Mouse (Mus musculus) ovary, postnatal 36 days (tissue): ENCODE results near the gene Pdgfra.
A peak's percentile ranks its signal among the peaks of the same experiment; 100 is the strongest.

ENCODE experiments used
- DNase-seq: peaks from one replicate; pipeline ENCODE4 v3.0.0; 2022; ENCODE audit warnings: low spot score, mixed read lengths

Gene Pdgfra

GRCm38 (mm10) chr5:75152021-75152425 is at the start of gene Pdgfra:
TSS of gene Pdgfra (plus strand) at chr5:75152292.
- no peak for DNase-seq

DNA sequence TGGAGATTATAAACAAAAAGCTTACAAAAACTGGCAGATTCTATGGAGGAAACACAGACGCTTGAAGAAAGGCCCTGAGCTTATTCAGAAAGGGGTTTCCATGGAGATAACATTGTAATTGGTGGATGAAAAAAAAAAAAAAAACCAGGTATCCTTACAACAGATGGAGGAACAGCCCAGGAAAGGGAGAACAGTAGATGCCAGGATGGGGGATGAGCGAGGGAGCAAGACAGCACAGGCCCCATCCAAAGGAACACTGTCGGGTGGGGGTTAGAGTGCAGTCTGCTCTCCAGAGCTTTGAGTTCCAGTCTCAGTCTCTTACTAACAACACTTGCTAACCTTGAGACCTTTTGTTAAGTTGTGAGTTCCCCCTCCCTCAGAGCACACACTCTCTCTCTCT is 45.6 kb upstream of the Pdgfra start:
- no peak for DNase-seq

DNA sequence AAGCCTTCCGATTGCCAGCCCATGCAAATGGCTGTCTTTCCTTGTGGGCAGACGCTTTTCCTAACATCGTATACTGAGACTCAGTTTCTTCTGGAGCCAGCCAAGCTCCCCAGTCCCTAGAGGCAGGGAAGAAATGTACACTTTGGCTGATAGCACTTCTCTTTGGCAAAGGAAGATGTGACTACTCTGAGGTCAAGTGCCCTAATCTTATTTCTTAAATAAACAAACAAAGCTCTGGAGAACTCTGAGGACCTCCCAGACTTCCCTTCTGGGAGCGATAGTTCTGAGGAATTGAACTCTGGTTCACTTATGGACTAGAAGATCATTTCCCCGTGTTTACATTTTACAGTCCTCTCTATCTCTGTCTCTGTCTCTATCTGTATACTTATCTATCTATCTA is 42.7 kb upstream of the Pdgfra start:
- DNase-seq, result no peak

- DNase-seq, result no peak
Measured at GRCm38 (mm10) chr5:75111781-75112180, 40.3 kb upstream of the Pdgfra start.

DNA sequence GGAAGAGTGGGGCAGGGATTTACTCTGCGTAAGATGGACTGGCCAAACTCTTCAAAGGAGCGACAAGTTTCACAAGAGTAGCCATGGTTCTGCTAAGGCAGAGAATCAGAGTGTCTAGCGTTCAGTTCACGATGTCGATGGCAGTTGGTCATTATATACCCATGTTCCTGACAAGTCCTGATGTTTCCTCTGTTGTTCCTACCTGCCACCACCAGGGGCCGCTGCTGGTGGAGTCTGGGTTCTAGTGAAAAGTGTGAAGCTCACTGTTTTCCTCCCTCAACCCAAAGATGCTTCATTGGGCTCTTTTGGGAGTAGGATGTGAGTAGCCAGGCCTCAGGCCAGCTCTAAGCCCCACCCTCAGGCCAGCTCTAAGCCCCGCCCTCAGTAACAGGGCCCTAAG is 33.3 kb upstream of the Pdgfra start:
- DNase-seq, result no peak

- peak; percentile 9 for DNase-seq
Measured at GRCm38 (mm10) chr5:75121646-75122045, 30.4 kb upstream of the Pdgfra start.

DNA sequence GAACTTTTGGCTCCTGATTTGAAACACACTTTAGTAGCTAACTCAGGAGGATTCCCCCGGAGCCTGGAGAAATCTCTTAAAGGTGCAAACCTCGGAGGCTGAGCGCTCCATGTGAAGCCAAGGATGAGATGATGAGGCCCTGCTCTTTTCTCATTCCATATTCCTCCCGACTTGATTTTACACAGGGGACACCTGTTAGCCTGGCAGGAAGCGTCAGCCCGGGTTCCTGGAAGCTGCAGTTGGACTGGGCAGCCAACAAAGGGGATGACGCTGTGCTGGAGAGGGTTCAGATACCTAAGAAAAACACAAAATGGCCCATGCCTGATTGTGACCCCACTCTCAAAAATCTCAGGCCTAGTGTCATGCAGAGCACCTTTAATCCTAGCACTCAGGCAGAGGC is 17.4 kb upstream of the Pdgfra start:
- no peak for DNase-seq

- DNase-seq, result peak; percentile 32
Measured at GRCm38 (mm10) chr5:75143092-75143491, 9.0 kb upstream of the Pdgfra start.

DNA sequence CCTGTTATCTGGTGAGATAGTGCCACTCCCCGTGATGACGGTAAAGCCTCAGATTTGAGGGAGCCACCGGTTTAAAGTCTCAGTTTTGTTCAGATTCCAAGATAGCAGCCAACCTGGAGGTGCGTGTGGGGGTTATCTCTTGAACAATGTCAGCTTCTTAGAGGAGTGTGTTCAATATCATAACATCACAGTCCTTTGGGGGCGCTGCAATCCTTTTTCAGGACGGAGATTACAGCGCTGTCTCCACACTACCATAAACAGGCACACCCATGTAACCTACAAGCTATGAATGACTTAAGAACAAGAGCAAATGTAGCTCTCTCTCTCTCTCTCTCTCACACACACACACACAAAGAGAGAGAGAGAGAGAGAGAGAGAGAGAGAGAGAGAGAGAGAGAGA is 8.3 kb upstream of the Pdgfra start:
- no peak for DNase-seq

- DNase-seq, result no peak
Measured at GRCm38 (mm10) chr5:75145341-75145740, 6.8 kb upstream of the Pdgfra start.

- DNase-seq, result no peak
Measured at GRCm38 (mm10) chr5:75146469-75146868, 5.6 kb upstream of the Pdgfra start.

DNA sequence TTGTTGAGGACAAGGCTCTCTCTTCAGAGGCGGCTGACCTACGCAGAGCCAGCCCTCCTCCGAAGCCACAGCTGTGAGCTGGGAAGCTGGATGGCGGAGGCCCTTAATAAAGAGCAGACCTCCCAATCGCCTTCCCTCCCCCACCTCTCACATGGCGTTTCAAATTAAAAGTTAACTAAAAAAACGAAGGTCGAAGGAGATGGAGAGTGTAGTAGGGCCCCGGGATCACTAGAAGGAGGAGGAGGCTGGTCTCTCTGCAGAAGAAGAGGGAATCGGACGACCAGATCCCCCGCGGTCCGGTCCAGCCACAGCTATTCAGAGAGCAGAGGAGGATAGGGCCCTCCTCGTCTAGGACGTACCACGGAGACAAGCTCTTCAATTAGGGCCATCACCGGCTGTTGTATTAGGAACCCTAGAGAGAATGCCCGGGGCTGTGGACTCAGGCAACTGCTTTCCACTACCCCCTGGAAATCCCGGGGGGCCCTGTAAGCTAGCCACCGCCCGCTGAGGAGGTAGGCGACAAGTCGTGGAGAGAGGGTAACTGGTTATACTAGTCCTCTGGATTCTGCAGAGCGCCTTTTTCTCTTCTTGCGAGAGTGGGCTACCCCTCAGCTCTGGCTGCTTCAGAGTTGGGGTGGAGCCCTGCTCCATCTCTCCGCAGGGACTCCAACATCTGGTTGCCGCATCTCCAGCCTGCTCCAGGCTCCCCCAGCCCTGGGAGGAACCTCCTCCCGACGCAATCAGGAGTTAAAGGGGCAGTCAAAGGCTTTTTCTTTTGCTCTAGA is 3.6 kb upstream of the Pdgfra start:
- peak; percentile 21 for DNase-seq

DNA sequence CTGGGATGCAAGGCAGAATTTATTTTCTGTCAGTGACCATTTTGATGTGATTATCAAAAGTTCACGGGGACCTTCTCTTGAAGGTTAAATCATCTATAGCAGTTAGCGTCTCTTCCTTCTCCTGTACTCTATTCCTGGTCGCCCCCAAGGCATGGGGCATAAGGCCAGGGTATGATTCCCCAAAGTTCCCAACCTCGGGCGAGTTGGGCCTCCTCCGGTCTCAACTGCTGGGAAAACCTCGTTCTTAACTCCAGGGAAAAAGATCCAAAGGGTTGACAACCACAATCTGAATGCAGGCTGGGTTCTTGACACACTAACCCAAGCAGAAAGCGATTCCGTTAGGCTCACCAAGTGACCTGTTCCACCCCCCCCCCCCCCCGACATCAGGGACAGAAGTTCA is 2.7 kb upstream of the Pdgfra start:
- DNase-seq, result no peak

DNA sequence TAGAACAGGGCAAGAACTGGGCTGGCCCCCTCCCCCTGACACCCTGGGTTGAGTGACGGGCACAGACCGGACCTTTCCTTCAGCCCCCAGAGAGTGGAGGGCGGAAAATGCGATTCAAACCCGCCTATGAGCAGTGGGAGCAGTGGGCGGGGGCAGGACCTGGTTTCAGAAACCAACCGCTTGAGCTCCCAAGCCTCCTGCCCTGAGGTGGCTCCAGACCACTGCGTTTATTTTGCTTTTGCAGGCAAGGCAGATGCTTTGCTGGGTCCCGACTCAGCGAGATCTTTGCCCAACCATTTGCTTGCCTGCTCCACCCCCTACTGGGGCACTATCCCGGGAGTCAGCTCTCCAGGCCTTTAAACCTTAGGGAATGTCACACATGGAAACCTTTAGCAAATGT is 2.2 kb upstream of the Pdgfra start:
- DNase-seq, result peak; percentile 18

DNA sequence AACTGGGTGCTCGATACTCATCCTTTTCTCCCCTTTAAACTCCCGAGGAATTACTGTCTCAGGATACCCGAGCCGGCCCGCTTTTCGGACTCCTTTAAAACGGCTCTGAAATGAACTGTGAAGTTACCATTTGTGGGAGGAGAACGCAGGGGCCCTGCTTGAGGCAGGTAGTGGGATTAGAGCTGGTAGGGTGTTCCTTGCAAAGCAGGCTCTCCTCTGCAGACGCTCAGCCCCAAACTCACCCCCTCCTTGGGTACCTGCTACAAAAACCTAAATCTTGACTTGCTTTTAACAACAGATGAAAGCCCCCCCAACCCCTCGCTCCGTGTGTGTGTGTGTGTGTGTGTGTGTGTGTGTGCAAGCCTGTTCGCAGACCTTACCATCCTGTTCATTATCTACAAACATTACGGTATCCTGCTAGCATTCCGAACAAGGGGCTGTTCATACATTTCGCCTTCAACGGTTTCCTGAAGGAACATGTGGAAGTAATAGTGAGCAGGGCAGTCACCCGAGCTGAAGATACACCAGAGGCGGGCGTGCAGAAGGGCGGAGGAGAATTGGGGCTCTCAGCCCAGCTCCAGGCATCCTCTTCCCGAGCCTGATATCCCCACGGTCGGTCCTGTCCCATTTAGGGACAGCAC is 1.6 kb upstream of the Pdgfra start:
- no peak for DNase-seq

DNA sequence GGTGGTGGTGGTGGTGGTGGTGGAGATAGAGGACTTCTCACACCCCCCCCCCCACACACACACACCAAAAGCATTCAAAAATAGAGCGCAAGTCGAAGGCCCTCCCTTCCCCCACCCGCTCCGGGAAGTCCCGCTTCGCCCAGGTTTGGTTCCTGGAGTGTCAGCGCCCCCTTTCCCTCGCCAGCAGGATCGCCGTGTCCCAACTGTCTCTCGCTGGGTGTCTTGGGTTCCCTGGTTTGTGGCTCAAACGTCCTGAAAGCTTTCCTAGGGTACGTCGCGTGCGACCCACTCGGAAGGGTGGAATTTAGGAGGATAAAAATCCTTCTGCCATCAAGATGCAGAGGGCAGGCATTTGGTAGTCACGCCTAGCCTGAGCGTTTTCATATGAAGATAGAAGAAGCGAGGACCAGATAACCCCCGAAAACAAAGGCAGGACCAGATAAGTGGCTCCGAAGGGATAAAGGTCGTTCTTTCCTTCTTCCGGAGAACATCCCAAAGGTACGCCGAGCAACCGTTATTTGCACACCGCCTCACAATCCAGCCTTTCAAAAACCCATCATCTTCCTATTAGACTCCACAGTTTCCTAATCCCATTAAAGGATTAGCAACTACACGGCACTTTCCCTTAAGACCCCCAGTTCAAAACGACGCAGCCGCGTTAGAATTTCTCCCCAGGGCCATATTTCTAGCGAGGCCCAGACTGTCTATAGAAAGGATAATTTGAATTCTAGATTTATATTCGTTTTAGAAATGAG is 769 bp upstream of the Pdgfra start:
- peak; percentile 75 for DNase-seq

DNA sequence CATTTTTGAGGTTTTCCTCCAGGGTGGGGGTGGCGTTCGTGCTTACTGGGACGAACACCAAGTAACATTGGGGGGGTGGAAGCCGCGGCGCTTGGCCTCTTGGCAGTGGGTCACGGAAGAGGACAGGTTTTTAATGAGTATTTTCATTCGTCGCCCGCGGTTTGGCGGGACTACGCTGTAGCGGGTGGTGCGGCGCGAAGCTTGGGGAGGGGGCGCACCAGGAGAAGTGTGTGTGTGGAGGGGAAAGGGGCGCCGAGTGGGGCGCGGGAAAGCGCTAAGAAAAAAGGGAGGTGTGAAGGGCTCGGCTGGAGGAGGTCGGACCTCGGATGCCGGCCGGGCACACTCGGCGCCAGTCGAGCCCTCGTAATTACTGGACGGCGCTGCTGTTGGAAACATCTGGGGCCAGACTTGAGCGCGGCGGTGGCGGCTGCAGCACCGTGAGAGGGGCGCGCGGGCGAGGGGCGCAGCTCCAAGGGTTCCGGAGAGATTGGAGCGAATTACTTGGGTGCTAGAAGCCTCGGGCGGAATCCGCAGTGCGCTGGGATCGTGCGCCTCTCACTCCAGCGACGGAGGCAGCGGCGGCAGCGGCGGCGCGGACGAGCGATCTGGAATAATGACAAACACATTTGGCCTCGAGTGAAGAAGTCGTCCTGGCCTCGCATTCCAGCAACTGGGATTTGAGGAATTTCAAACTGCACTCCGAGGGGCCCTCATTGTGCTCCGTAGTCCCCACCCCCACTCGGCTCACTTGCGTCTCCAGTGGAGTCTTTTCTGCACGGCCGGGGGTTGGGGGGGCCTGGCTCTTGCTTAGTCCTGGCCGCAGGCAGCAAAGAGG is 916 bp downstream of the Pdgfra start:
- peak; percentile 39 for DNase-seq

GRCm38 (mm10) chr5:75153626-75153960 is 1.5 kb downstream of the Pdgfra start:
- no peak for DNase-seq

GRCm38 (mm10) chr5:75153961-75154620 is 2.0 kb downstream of the Pdgfra start:
- peak; percentile 49 for DNase-seq

DNA sequence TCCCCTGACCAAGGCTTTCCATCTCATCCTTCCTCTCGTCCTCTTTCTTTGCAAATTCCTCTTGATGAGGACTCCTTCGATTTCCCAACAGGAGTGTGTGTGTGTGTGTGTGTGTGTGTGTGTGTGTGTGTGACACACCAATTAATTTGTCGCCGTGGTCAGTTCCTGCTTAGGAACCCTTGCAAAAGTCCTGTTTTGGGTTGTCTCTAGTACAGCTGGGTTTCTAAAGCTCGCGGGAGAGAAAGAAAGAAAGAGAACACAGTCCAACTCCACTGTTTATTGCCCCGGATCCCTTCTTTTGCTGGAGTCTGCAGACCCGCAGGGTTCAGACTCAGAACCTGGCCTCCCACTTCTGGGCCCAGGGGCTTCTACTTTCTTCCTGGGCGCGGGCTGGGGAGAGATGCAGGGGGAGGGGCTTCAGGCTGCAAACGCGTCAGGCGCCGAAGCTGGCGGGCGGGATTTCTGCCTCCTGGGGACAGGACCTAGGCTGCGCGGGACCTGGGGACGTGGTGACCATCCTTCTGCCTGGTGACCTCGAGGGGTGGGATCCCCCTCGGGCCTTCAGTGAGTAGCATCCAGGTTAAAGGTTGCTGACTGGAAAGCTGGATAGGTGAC is 2.6 kb downstream of the Pdgfra start:
- peak; percentile 42 for DNase-seq

DNA sequence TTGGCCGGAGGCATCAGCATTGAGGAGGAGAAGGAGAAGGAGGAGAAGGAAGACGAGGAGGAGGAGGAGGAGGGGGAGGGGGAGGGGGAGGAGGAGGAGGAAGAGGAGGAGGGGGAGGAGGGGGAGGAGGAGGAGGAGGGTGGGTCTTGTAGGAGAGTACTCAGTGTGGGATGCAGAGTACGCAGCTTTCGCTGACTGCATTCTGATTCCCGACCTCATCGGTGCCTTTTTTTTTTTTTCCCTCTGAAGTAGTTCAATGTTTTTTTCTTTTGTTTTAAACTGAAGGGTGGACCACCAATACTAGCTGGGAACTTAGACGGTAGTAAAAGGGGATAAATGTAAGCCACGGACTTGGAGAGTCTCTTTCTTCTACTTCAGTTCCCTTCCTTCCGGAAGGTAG is 3.2 kb downstream of the Pdgfra start:
- no peak for DNase-seq
